Mouse (Mus musculus): ENCODE data around the gene Uts2r. TPM values are rescaled to one million over a fixed set of nuclear protein-coding genes. Genes with fewer than 3 reads are reported as not detected.

The Uts2r gene
- polyA plus RNA-seq, 2 experiments = 1.4 to 2.1 TPM

- Histone ChIP-seq H3K4me3 (replicated peaks; ENCODE audit: low read length) (no peak overlapping the region), H3K36me3 (ENCODE audit: control insufficient read depth, insufficient read depth, low read length) (no peaks in the 10 kb centered on the region), H3K9ac (ENCODE audit: low read depth, low read length, severe bottlenecking) (no peak overlapping the region), H3K9me3 (ENCODE audit: control insufficient read depth, low read length) (no peaks in the 10 kb centered on the region), H3K27me3 (ENCODE audit: control insufficient read depth, insufficient read depth, low read length) (no peaks in the 10 kb centered on the region), H3K4me1 (ENCODE audit: control insufficient read depth, insufficient read depth, low read length) (no peaks in the 10 kb centered on the region), H3K27ac (replicated peaks; ENCODE audit: low read depth, low read length) (no peak overlapping the region), H3K4me2 (replicated peaks; ENCODE audit: low read depth, low read length, severe bottlenecking) (no peak overlapping the region)
- DNase-seq (ENCODE audit: low spot score) (no peak), ATAC-seq (ENCODE audit: low FRiP score, low read depth) (no peak)
- TF ChIP-seq POLR2A (IDR thresholded peaks at IDR 0.05; ENCODE audit: borderline replicate concordance, extremely low read depth, insufficient read depth, insufficient read length) = no peak
- 76% methylated on average over 1 of the region's 1 CpGs for WGBS
These were observed 33.7 kb upstream of the Uts2r start for GRCm38 (mm10) chr11:121126395-121126794.

GRCm38 (mm10) chr11:121127441-121127840, 32.6 kb upstream of the Uts2r start:
- H3K9ac ChIP-seq (ENCODE audit: low read depth, low read length, severe bottlenecking) = no peak overlapping the region
- ATAC-seq (ENCODE audit: low FRiP score, low read depth) = no peak
- TF ChIP-seq POLR2A (IDR thresholded peaks at IDR 0.05; ENCODE audit: borderline replicate concordance, extremely low read depth, insufficient read depth, insufficient read length) = no peak
- no peak overlapping the region for H3K4me3 ChIP-seq (replicated peaks; ENCODE audit: low read length)
- no peaks in the 10 kb centered on the region for H3K4me1 ChIP-seq (ENCODE audit: control insufficient read depth, insufficient read depth, low read length)
- no peaks in the 10 kb centered on the region for H3K36me3 ChIP-seq (ENCODE audit: control insufficient read depth, insufficient read depth, low read length)
- H3K27me3 ChIP-seq (ENCODE audit: control insufficient read depth, insufficient read depth, low read length) = no peaks in the 10 kb centered on the region
- no peak for DNase-seq (ENCODE audit: low spot score)
- H3K27ac ChIP-seq (replicated peaks; ENCODE audit: low read depth, low read length) = no peak overlapping the region
- H3K4me2 ChIP-seq (replicated peaks; ENCODE audit: low read depth, low read length, severe bottlenecking) = no peak overlapping the region
- no peaks in the 10 kb centered on the region for H3K9me3 ChIP-seq (ENCODE audit: control insufficient read depth, low read length)
- WGBS = 89% methylated on average over 3 of the region's 3 CpGs

GRCm38 (mm10) chr11:121129616-121130015, 30.5 kb upstream of the Uts2r start:
- no peak for DNase-seq (ENCODE audit: low spot score)
- Histone ChIP-seq H3K4me2 (replicated peaks; ENCODE audit: low read depth, low read length, severe bottlenecking) (no peak overlapping the region), H3K27ac (replicated peaks; ENCODE audit: low read depth, low read length) (no peak overlapping the region), H3K36me3 (ENCODE audit: control insufficient read depth, insufficient read depth, low read length) (no peaks in the 10 kb centered on the region), H3K4me3 (replicated peaks; ENCODE audit: low read length) (no peak overlapping the region), H3K9me3 (ENCODE audit: control insufficient read depth, low read length) (no peaks in the 10 kb centered on the region), H3K9ac (ENCODE audit: low read depth, low read length, severe bottlenecking) (no peak overlapping the region), H3K4me1 (ENCODE audit: control insufficient read depth, insufficient read depth, low read length) (no peaks in the 10 kb centered on the region), H3K27me3 (ENCODE audit: control insufficient read depth, insufficient read depth, low read length) (no peaks in the 10 kb centered on the region)
- no peak for TF ChIP-seq POLR2A (IDR thresholded peaks at IDR 0.05; ENCODE audit: borderline replicate concordance, extremely low read depth, insufficient read depth, insufficient read length)
- WGBS = 58% methylated on average over 1 of the region's 1 CpGs
- ATAC-seq (ENCODE audit: low FRiP score, low read depth) = no peak

GRCm38 (mm10) chr11:121134600-121134999, 25.5 kb upstream of the Uts2r start:
- H3K9me3 ChIP-seq (ENCODE audit: control insufficient read depth, low read length) = no peaks in the 10 kb centered on the region
- no peaks in the 10 kb centered on the region for H3K27me3 ChIP-seq (ENCODE audit: control insufficient read depth, insufficient read depth, low read length)
- 46% methylated on average over 1 of the region's 1 CpGs for WGBS
- no peaks in the 10 kb centered on the region for H3K4me1 ChIP-seq (ENCODE audit: control insufficient read depth, insufficient read depth, low read length)
- no peak for DNase-seq (ENCODE audit: low spot score)
- H3K4me3 ChIP-seq (replicated peaks; ENCODE audit: low read length) = no peak overlapping the region
- no peak for TF ChIP-seq POLR2A (IDR thresholded peaks at IDR 0.05; ENCODE audit: borderline replicate concordance, extremely low read depth, insufficient read depth, insufficient read length)
- no peak overlapping the region for H3K9ac ChIP-seq (ENCODE audit: low read depth, low read length, severe bottlenecking)
- no peak overlapping the region for H3K27ac ChIP-seq (replicated peaks; ENCODE audit: low read depth, low read length)
- H3K36me3 ChIP-seq (ENCODE audit: control insufficient read depth, insufficient read depth, low read length) = no peaks in the 10 kb centered on the region
- no peak for ATAC-seq (ENCODE audit: low FRiP score, low read depth)
- no peak overlapping the region for H3K4me2 ChIP-seq (replicated peaks; ENCODE audit: low read depth, low read length, severe bottlenecking)

- H3K9ac ChIP-seq (ENCODE audit: low read depth, low read length, severe bottlenecking) = no peak overlapping the region
- no peaks in the 10 kb centered on the region for H3K4me1 ChIP-seq (ENCODE audit: control insufficient read depth, insufficient read depth, low read length)
- no peaks in the 10 kb centered on the region for H3K27me3 ChIP-seq (ENCODE audit: control insufficient read depth, insufficient read depth, low read length)
- H3K9me3 ChIP-seq (ENCODE audit: control insufficient read depth, low read length) = no peaks in the 10 kb centered on the region
- ATAC-seq (ENCODE audit: low FRiP score, low read depth) (no peak), DNase-seq (ENCODE audit: low spot score) (no peak)
- no peak overlapping the region for H3K27ac ChIP-seq (replicated peaks; ENCODE audit: low read depth, low read length)
- no peak for TF ChIP-seq POLR2A (IDR thresholded peaks at IDR 0.05; ENCODE audit: borderline replicate concordance, extremely low read depth, insufficient read depth, insufficient read length)
- H3K4me2 ChIP-seq (replicated peaks; ENCODE audit: low read depth, low read length, severe bottlenecking) = no peak overlapping the region
- 84% methylated on average over 5 of the region's 5 CpGs for WGBS
- H3K4me3 ChIP-seq (replicated peaks; ENCODE audit: low read length) = no peak overlapping the region
- H3K36me3 ChIP-seq (ENCODE audit: control insufficient read depth, insufficient read depth, low read length) = no peaks in the 10 kb centered on the region
These were observed 22.4 kb upstream of the Uts2r start for GRCm38 (mm10) chr11:121137682-121138081.

- H3K27ac ChIP-seq (replicated peaks; ENCODE audit: low read depth, low read length) = no peak overlapping the region
- H3K4me2 ChIP-seq (replicated peaks; ENCODE audit: low read depth, low read length, severe bottlenecking) = no peak overlapping the region
- no peaks in the 10 kb centered on the region for H3K36me3 ChIP-seq (ENCODE audit: control insufficient read depth, insufficient read depth, low read length)
- DNase-seq (ENCODE audit: low spot score) (no peak), ATAC-seq (ENCODE audit: low FRiP score, low read depth) (no peak)
- WGBS = 54% methylated on average over 6 of the region's 6 CpGs
- H3K9ac ChIP-seq (ENCODE audit: low read depth, low read length, severe bottlenecking) = no peak overlapping the region
- H3K27me3 ChIP-seq (ENCODE audit: control insufficient read depth, insufficient read depth, low read length) = no peaks in the 10 kb centered on the region
- TF ChIP-seq POLR2A (IDR thresholded peaks at IDR 0.05; ENCODE audit: borderline replicate concordance, extremely low read depth, insufficient read depth, insufficient read length) = no peak
- H3K9me3 ChIP-seq (ENCODE audit: control insufficient read depth, low read length) = no peaks in the 10 kb centered on the region
- no peak overlapping the region for H3K4me3 ChIP-seq (replicated peaks; ENCODE audit: low read length)
- no peaks in the 10 kb centered on the region for H3K4me1 ChIP-seq (ENCODE audit: control insufficient read depth, insufficient read depth, low read length)
These were observed 21.3 kb upstream of the Uts2r start for GRCm38 (mm10) chr11:121138732-121139131.

Measured in limb, embryonic 14.5 days (tissue).